Mouse (Mus musculus) lung, postnatal 0 days (tissue): ENCODE data around the gene Vps45.

Source experiments
- CTCF ChIP-seq: IDR thresholded peaks from 2 replicates; pipeline ENCODE4 v1.5.1; 2016; ENCODE audit warnings: antibody characterized with exemption, mild to moderate bottlenecking
- EP300 ChIP-seq: IDR thresholded peaks from 2 replicates; pipeline ENCODE4 v1.6.1; 2016; ENCODE audit warnings: antibody characterized with exemption, mild to moderate bottlenecking, control low read depth

GRCm38 (mm10) chr3:96029336-96029735 lies 28.9 kb downstream of the Vps45 start:
- TF ChIP-seq CTCF = no peak
- no peak for TF ChIP-seq EP300
